ENCODE assay signal across 24 mouse cellular contexts in the genomic region with DNA sequence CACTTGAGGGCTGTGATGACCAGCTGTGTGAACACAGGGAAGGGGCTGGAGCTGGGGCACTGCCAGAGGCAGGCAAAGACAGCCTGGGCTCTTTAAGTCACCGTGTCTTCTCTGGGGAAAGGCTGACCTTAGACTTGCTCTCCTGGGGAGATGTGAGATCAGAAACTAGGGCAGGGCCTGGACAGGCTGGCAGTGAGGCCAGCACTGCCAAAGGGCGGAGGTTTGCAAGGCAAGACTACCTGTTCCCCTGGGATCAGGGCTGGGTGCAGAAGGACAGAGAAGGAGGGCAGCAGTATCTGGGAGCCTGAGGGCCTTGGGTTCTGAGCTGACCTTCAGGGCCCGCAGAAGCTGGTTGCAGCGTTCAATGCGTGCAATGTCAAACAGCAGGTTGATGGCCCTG. TPM values are rescaled to one million over a fixed set of nuclear protein-coding genes. Genes with fewer than 3 reads are reported as not detected.
A peak's percentile ranks its signal among the peaks of the same experiment; 100 is the strongest.
DNase-seq lines count a peak whose midpoint lies in the region; ATAC-seq lines count a peak whose summit lies in the region.
"Had no signal": no experiment of that assay in that cellular context is flagged by ENCODE, and none has a peak within 500 bp of the region (broad histone marks: within the 10 kb centered on the region; RNA-seq: fewer than 3 reads in every experiment).

No protein-coding gene starts in this region.

- H3K27ac ChIP-seq in hindbrain, embryonic 12.5 days = no peak overlapping the region
- no peak overlapping the region for H3K27ac ChIP-seq in hindbrain, embryonic 13.5 days
- H3K27ac ChIP-seq: embryonic facial prominence, embryonic 12.5 days; forebrain, embryonic 13.5 days; forebrain, embryonic 15.5 days had no signal

- H3K9ac ChIP-seq in hindbrain, embryonic 12.5 days = 0 out of 2 replicates have a peak overlapping the region, but pooled peaks have one; percentile 9
- no peak overlapping the region for H3K9ac ChIP-seq in hindbrain, embryonic 13.5 days
- H3K9ac ChIP-seq: embryonic facial prominence, embryonic 12.5 days; forebrain, embryonic 13.5 days; forebrain, embryonic 15.5 days; forebrain, postnatal 0 days had no signal

- no peaks in the 10 kb centered on the region for H3K9me3 ChIP-seq in hindbrain, embryonic 12.5 days (replicated peaks)
- no peaks in the 10 kb centered on the region for H3K9me3 ChIP-seq in hindbrain, embryonic 13.5 days
- H3K9me3 ChIP-seq: embryonic facial prominence, embryonic 12.5 days; forebrain, embryonic 13.5 days; forebrain, embryonic 15.5 days; G1E had no signal

- no peaks in the 10 kb centered on the region for H3K27me3 ChIP-seq in hindbrain, embryonic 12.5 days
- no peaks in the 10 kb centered on the region for H3K27me3 ChIP-seq in hindbrain, embryonic 13.5 days
- H3K27me3 ChIP-seq: CH12.LX; embryonic facial prominence, embryonic 12.5 days; forebrain, embryonic 13.5 days; forebrain, embryonic 15.5 days; Patski had no signal

- no peaks in the 10 kb centered on the region for H3K4me1 ChIP-seq in hindbrain, embryonic 12.5 days
- no peaks in the 10 kb centered on the region for H3K4me1 ChIP-seq in hindbrain, embryonic 13.5 days (replicated peaks)
- H3K4me1 ChIP-seq: embryonic facial prominence, embryonic 12.5 days; forebrain, embryonic 13.5 days; forebrain, embryonic 15.5 days had no signal

- H3K4me2 ChIP-seq in hindbrain, embryonic 12.5 days (replicated peaks) = no peak overlapping the region
- no peak overlapping the region for H3K4me2 ChIP-seq in hindbrain, embryonic 13.5 days
- H3K4me2 ChIP-seq: embryonic facial prominence, embryonic 12.5 days; forebrain, embryonic 13.5 days; forebrain, embryonic 15.5 days had no signal

- no peak for ATAC-seq in hindbrain, embryonic 12.5 days (ENCODE audit: low FRiP score)
- ATAC-seq in hindbrain, embryonic 13.5 days (ENCODE audit: low FRiP score) = no peak
- ATAC-seq: activated CD4-positive, CD25-positive, alpha-beta regulatory T cell, adult 4 months; CD4-positive, CD25-positive, alpha-beta regulatory T cell, adult 4 months; forebrain, embryonic 13.5 days; forebrain, embryonic 15.5 days; forebrain, postnatal 0 days; Patski had no signal

- DNase-seq in adrenal gland, adult 2 months = peak; percentile 18
- DNase-seq in adrenal gland, adult 18-20 months (ENCODE audit: low spot score in 2 of 2) = no peak
- DNase-seq in adrenal gland, postnatal 14 days = peak; percentile 64
- DNase-seq in adrenal gland, adult 8-10 months = no peak
- DNase-seq in frontal cortex, postnatal 10 days (ENCODE audit: low spot score in 2 of 2) = no peak
- DNase-seq: B cell, adult 2 months; cerebellum, adult 11 months; cerebellum, adult 18-20 months; cerebellum, adult 8-10 months; cerebellum, adult 9-11 months; cerebellum, postnatal 14 days; cerebellum, postnatal 36 days; embryo, embryonic 11 days; forebrain, postnatal 0 days had no signal

- H3K4me3 ChIP-seq in hindbrain, embryonic 12.5 days = no peak overlapping the region
- no peak overlapping the region for H3K4me3 ChIP-seq in hindbrain, embryonic 13.5 days
- H3K4me3 ChIP-seq: embryonic facial prominence, embryonic 12.5 days; forebrain, embryonic 13.5 days; forebrain, embryonic 15.5 days had no signal

- peaks cover 86% of the 10 kb centered on the region for H3K36me3 ChIP-seq in hindbrain, embryonic 12.5 days
- H3K36me3 ChIP-seq in hindbrain, embryonic 13.5 days = peaks cover 96% of the 10 kb centered on the region

- WGBS in hindbrain, embryonic 12.5 days = 89% methylated on average over 5 of the region's 5 CpGs
- WGBS in hindbrain, embryonic 13.5 days = 95% methylated on average over 5 of the region's 5 CpGs

RNA-seq across cellular contexts. Expression of a gene that starts 14.2 kb away (rescaled TPM):
- total RNA-seq in adrenal gland, adult 2 months (2021) = 10 to 100 TPM; 16.2 to 18.9 TPM
- 120 and 123 TPM in 2 replicates for polyA plus RNA-seq in adrenal gland, adult 2 months (2012; rRNA removed)
- total RNA-seq in adrenal gland, adult 18-20 months (2021) = 10 to 100 TPM in 1 of 2 experiments, 1 to 10 TPM in 1; 9.7 to 15.6 TPM
- total RNA-seq in adrenal gland, postnatal 14 days (2021) = 13.9 and 18.3 TPM in 2 replicates
- 10 to 100 TPM; 16.4 to 23.9 (median 17.6) TPM for total RNA-seq in adrenal gland, adult 8-10 months (2022)
- 23.7 and 25.5 TPM in 2 replicates for polyA plus RNA-seq in hindbrain, embryonic 12.5 days (2016; fragmentation: Nextera tagmentation; extraction: Ambion mirVana)
- polyA plus RNA-seq in hindbrain, embryonic 13.5 days (2015; fragmentation: Nextera tagmentation; extraction: Ambion mirVana) = 24.2 TPM in 2 replicates

RNA-seq across cellular contexts. Expression of a gene that starts 16.7 kb away (rescaled TPM):
- total RNA-seq in adrenal gland, adult 2 months (2021) = 10 to 100 TPM; 35.0 to 40.2 TPM
- polyA plus RNA-seq in adrenal gland, adult 2 months (2012; rRNA removed) = 91.0 and 95.5 TPM in 2 replicates
- 10 to 100 TPM; 31.6 to 40.4 TPM for total RNA-seq in adrenal gland, adult 18-20 months (2021)
- total RNA-seq in adrenal gland, postnatal 14 days (2021) = 32.4 and 40.5 TPM in 2 replicates
- 10 to 100 TPM; 45.6 to 74.7 (median 58.5) TPM for total RNA-seq in adrenal gland, adult 8-10 months (2022)
- 11.8 and 12.6 TPM in 2 replicates for polyA plus RNA-seq in hindbrain, embryonic 12.5 days (2016; fragmentation: Nextera tagmentation; extraction: Ambion mirVana)
- polyA plus RNA-seq in hindbrain, embryonic 13.5 days (2015; fragmentation: Nextera tagmentation; extraction: Ambion mirVana) = 14.1 and 15.2 TPM in 2 replicates

RNA-seq across cellular contexts. Expression of a gene that starts 25.9 kb away (rescaled TPM):
- 10 to 100 TPM; 47.8 to 55.2 TPM for total RNA-seq in adrenal gland, adult 2 months (2021)
- 60.2 and 69.7 TPM in 2 replicates for polyA plus RNA-seq in adrenal gland, adult 2 months (2012; rRNA removed)
- total RNA-seq in adrenal gland, adult 18-20 months (2021) = 10 to 100 TPM; 38.5 to 53.2 TPM
- 47.1 and 52.7 TPM in 2 replicates for total RNA-seq in adrenal gland, postnatal 14 days (2021)
- 10 to 100 TPM; 58.6 to 71.5 (median 64.5) TPM for total RNA-seq in adrenal gland, adult 8-10 months (2022)
- 10.3 and 10.6 TPM in 2 replicates for polyA plus RNA-seq in hindbrain, embryonic 12.5 days (2016; fragmentation: Nextera tagmentation; extraction: Ambion mirVana)
- 11.9 and 14.6 TPM in 2 replicates for polyA plus RNA-seq in hindbrain, embryonic 13.5 days (2015; fragmentation: Nextera tagmentation; extraction: Ambion mirVana)

RNA-seq across cellular contexts. Expression of a gene that starts 30.2 kb away (rescaled TPM):
- 1 to 10 TPM; 4.7 to 6.2 TPM for total RNA-seq in adrenal gland, adult 2 months (2021)
- polyA plus RNA-seq in adrenal gland, adult 2 months (2012; rRNA removed) = 5.5 and 8.8 TPM in 2 replicates
- total RNA-seq in adrenal gland, adult 18-20 months (2021) = 1 to 10 TPM; 5.6 to 6.2 TPM
- 5.7 and 10.9 TPM in 2 replicates for total RNA-seq in adrenal gland, postnatal 14 days (2021)
- 1 to 10 TPM; 4.8 to 6.6 (median 5.8) TPM for total RNA-seq in adrenal gland, adult 8-10 months (2022)
- polyA plus RNA-seq in hindbrain, embryonic 12.5 days (2016; fragmentation: Nextera tagmentation; extraction: Ambion mirVana) = 7.0 and 7.2 TPM in 2 replicates
- polyA plus RNA-seq in hindbrain, embryonic 13.5 days (2015; fragmentation: Nextera tagmentation; extraction: Ambion mirVana) = 1.9 and 2.3 TPM in 2 replicates

RNA-seq across cellular contexts. Expression of a gene that starts 50.5 kb away (rescaled TPM):
- total RNA-seq in adrenal gland, adult 2 months (2021) = 100 to 1,000 TPM; 202 to 236 TPM
- polyA plus RNA-seq in adrenal gland, adult 2 months (2012; rRNA removed) = 94.3 and 101 TPM in 2 replicates
- 100 to 1,000 TPM; 210 to 272 TPM for total RNA-seq in adrenal gland, adult 18-20 months (2021)
- total RNA-seq in adrenal gland, postnatal 14 days (2021) = 250 and 278 TPM in 2 replicates
- 100 to 1,000 TPM; 205 to 257 (median 225) TPM for total RNA-seq in adrenal gland, adult 8-10 months (2022)
- polyA plus RNA-seq in hindbrain, embryonic 12.5 days (2016; fragmentation: Nextera tagmentation; extraction: Ambion mirVana) = 558 and 568 TPM in 2 replicates
- polyA plus RNA-seq in hindbrain, embryonic 13.5 days (2015; fragmentation: Nextera tagmentation; extraction: Ambion mirVana) = 400 TPM in 2 replicates

Comparison
In these comparisons a context has a peak if more than half of its experiments do, and no peak if none do; other contexts are left out.
1. DNase-seq: peak in adrenal gland, adult 2 months (single experiment) and adrenal gland, postnatal 14 days (single experiment); none in adrenal gland, adult 18-20 months (0 of 2), adrenal gland, adult 8-10 months (single experiment) and frontal cortex, postnatal 10 days (0 of 2).